Mouse (Mus musculus): Measurements from ENCODE around the gene Eif2b1. TPM values are rescaled to one million over a fixed set of nuclear protein-coding genes. Genes with fewer than 3 reads are reported as not detected.
"Not testable (repeated sequence)": the region's sequence is repeated elsewhere in the genome, so short reads cannot be mapped to it uniquely, and the experiment has no call there.

The Eif2b1 gene
- polyA plus RNA-seq, 1 experiment from 2014 or later, result 74.6 TPM

DNA sequence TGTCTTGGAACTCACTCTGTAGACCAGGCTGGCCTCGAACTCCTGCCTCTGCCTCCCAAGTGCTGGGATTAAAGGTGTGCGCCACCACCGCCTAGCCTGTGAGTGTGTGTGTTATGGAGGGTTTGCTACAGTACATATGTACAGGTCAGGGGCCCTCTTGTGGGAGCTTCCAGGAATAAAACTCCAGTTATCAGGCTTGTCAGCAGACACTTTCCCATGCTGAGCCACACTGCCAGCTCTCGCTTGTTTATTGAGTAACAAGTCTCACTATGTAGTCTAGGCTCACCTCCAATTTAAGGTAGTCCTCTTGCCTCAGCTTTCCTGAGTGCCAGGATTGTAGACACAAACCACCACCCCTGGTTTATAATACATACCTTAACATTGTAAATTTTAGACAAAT is 25.4 kb upstream of the Eif2b1 start:
- Histone ChIP-seq H3K36me3 (ENCODE audit: control insufficient read depth, insufficient read depth, low read length) (0 out of 2 replicates have a peak, but pooled peaks cover 10% of the 10 kb centered on the region), H3K4me1 (ENCODE audit: control insufficient read depth, insufficient read depth, low read length) (no peaks in the 10 kb centered on the region), H3K27me3 (replicated peaks; ENCODE audit: control insufficient read depth, insufficient read depth, low read length) (no peaks in the 10 kb centered on the region), H3K9me3 (ENCODE audit: control insufficient read depth, low read length) (no peaks in the 10 kb centered on the region), H3K4me3 (ENCODE audit: low read depth, low read length) (no peak overlapping the region), H3K4me2 (ENCODE audit: low read depth, low read length) (no peak overlapping the region), H3K9ac (ENCODE audit: low read depth, low read length) (no peak overlapping the region), H3K27ac (replicated peaks; ENCODE audit: low read depth, low read length) (no peak overlapping the region)
- ATAC-seq (ENCODE audit: low read depth), result no peak
- 80% methylated on average over 4 of the region's 4 CpGs for WGBS
- DNase-seq (ENCODE audit: low spot score), result no peak

- H3K9me3 ChIP-seq (ENCODE audit: control insufficient read depth, low read length), result no peaks in the 10 kb centered on the region
- 67% methylated on average over 5 of the region's 5 CpGs for WGBS
- H3K4me2 ChIP-seq (ENCODE audit: low read depth, low read length), result no peak overlapping the region
- DNase-seq (ENCODE audit: low spot score), result peak; percentile 16
- H3K27ac ChIP-seq (replicated peaks; ENCODE audit: low read depth, low read length), result no peak overlapping the region
- no peak for ATAC-seq (ENCODE audit: low read depth)
- H3K4me3 ChIP-seq (ENCODE audit: low read depth, low read length), result no peak overlapping the region
- no peaks in the 10 kb centered on the region for H3K27me3 ChIP-seq (replicated peaks; ENCODE audit: control insufficient read depth, insufficient read depth, low read length)
- peaks cover 6% of the 10 kb centered on the region; the same call in 1 of the 2 replicates for H3K36me3 ChIP-seq (ENCODE audit: control insufficient read depth, insufficient read depth, low read length)
- H3K9ac ChIP-seq (ENCODE audit: low read depth, low read length), result no peak overlapping the region
- H3K4me1 ChIP-seq (ENCODE audit: control insufficient read depth, insufficient read depth, low read length), result no peaks in the 10 kb centered on the region
These were observed 23.4 kb upstream of the Eif2b1 start for GRCm38 (mm10) chr5:124602349-124602748.

DNA sequence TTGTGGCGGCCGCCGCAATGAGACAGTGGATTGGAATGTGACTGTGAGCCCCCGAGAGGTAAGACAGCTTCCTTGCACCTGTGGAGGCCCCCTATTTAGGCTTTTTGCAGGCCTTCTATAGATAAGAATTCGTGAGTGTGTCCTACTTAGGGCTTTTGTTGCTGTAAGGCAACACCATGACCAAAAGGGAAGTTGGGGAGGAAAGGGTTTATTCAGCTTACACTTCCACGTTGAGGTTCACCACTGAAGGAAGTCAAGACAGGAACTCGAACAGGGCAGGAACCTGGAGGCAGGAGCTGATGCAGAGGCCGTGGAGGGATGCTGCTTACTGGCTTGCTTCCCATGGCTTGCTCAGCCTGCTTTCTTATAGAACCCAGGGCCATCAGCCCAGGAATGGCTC is 20.8 kb upstream of the Eif2b1 start:
- H3K27me3 ChIP-seq (replicated peaks; ENCODE audit: control insufficient read depth, insufficient read depth, low read length); H3K9me3 ChIP-seq (ENCODE audit: control insufficient read depth, low read length); H3K4me3 ChIP-seq (ENCODE audit: low read depth, low read length); H3K9ac ChIP-seq (ENCODE audit: low read depth, low read length); ATAC-seq (ENCODE audit: low read depth); H3K4me2 ChIP-seq (ENCODE audit: low read depth, low read length); H3K4me1 ChIP-seq (ENCODE audit: control insufficient read depth, insufficient read depth, low read length); DNase-seq (ENCODE audit: low spot score); H3K27ac ChIP-seq (replicated peaks; ENCODE audit: low read depth, low read length): not testable (repeated sequence)
- 53% methylated on average over 8 of the region's 8 CpGs for WGBS
- H3K36me3 ChIP-seq (ENCODE audit: control insufficient read depth, insufficient read depth, low read length), result peaks cover 30% of the 10 kb centered on the region

GRCm38 (mm10) chr5:124598224-124599174 is 19.6 kb upstream of the Eif2b1 start:
- WGBS, result 6% methylated on average over 30 of the region's 30 CpGs
- H3K27me3 ChIP-seq (replicated peaks; ENCODE audit: control insufficient read depth, insufficient read depth, low read length), result no peaks in the 10 kb centered on the region
- no peaks in the 10 kb centered on the region for H3K9me3 ChIP-seq (ENCODE audit: control insufficient read depth, low read length)
- peaks cover 39% of the 10 kb centered on the region for H3K36me3 ChIP-seq (ENCODE audit: control insufficient read depth, insufficient read depth, low read length)
- ATAC-seq (ENCODE audit: low read depth) (peak; percentile 100), DNase-seq (ENCODE audit: low spot score) (peak; percentile 100)
- peak overlapping the region; percentile 67 for H3K4me3 ChIP-seq (ENCODE audit: low read depth, low read length)
- no peak overlapping the region; the same call in 1 of the 2 replicates for H3K27ac ChIP-seq (replicated peaks; ENCODE audit: low read depth, low read length)
- no peaks in the 10 kb centered on the region for H3K4me1 ChIP-seq (ENCODE audit: control insufficient read depth, insufficient read depth, low read length)
- peak overlapping the region; percentile 78 for H3K4me2 ChIP-seq (ENCODE audit: low read depth, low read length)
- H3K9ac ChIP-seq (ENCODE audit: low read depth, low read length), result peak overlapping the region; percentile 69

GRCm38 (mm10) chr5:124592768-124593167 is 13.8 kb upstream of the Eif2b1 start:
- WGBS, result 88% methylated on average over 3 of the region's 3 CpGs
- H3K9ac ChIP-seq (ENCODE audit: low read depth, low read length), result no peak overlapping the region
- no peaks in the 10 kb centered on the region for H3K27me3 ChIP-seq (replicated peaks; ENCODE audit: control insufficient read depth, insufficient read depth, low read length)
- H3K4me3 ChIP-seq (ENCODE audit: low read depth, low read length), result no peak overlapping the region
- H3K4me2 ChIP-seq (ENCODE audit: low read depth, low read length), result no peak overlapping the region
- no peak overlapping the region for H3K27ac ChIP-seq (replicated peaks; ENCODE audit: low read depth, low read length)
- peaks cover 87% of the 10 kb centered on the region for H3K36me3 ChIP-seq (ENCODE audit: control insufficient read depth, insufficient read depth, low read length)
- H3K9me3 ChIP-seq (ENCODE audit: control insufficient read depth, low read length), result no peaks in the 10 kb centered on the region
- H3K4me1 ChIP-seq (ENCODE audit: control insufficient read depth, insufficient read depth, low read length), result no peaks in the 10 kb centered on the region
- ATAC-seq (ENCODE audit: low read depth), result no peak
- no peak for DNase-seq (ENCODE audit: low spot score)

GRCm38 (mm10) chr5:124582515-124582914 is 3.6 kb upstream of the Eif2b1 start:
- peaks cover 14% of the 10 kb centered on the region for H3K4me1 ChIP-seq (ENCODE audit: control insufficient read depth, insufficient read depth, low read length)
- no peaks in the 10 kb centered on the region for H3K9me3 ChIP-seq (ENCODE audit: control insufficient read depth, low read length)
- no peak overlapping the region for H3K9ac ChIP-seq (ENCODE audit: low read depth, low read length)
- no peak overlapping the region for H3K4me2 ChIP-seq (ENCODE audit: low read depth, low read length)
- DNase-seq (ENCODE audit: low spot score), result no peak
- H3K4me3 ChIP-seq (ENCODE audit: low read depth, low read length), result no peak overlapping the region
- no peak for ATAC-seq (ENCODE audit: low read depth)
- no peak overlapping the region for H3K27ac ChIP-seq (replicated peaks; ENCODE audit: low read depth, low read length)
- 88% methylated on average over 5 of the region's 5 CpGs for WGBS
- H3K36me3 ChIP-seq (ENCODE audit: control insufficient read depth, insufficient read depth, low read length), result peaks cover 53% of the 10 kb centered on the region
- H3K27me3 ChIP-seq (replicated peaks; ENCODE audit: control insufficient read depth, insufficient read depth, low read length), result no peaks in the 10 kb centered on the region

GRCm38 (mm10) chr5:124575467-124575866 is 3.5 kb downstream of the Eif2b1 start:
- H3K4me3 ChIP-seq (ENCODE audit: low read depth, low read length), result no peak overlapping the region

DNA sequence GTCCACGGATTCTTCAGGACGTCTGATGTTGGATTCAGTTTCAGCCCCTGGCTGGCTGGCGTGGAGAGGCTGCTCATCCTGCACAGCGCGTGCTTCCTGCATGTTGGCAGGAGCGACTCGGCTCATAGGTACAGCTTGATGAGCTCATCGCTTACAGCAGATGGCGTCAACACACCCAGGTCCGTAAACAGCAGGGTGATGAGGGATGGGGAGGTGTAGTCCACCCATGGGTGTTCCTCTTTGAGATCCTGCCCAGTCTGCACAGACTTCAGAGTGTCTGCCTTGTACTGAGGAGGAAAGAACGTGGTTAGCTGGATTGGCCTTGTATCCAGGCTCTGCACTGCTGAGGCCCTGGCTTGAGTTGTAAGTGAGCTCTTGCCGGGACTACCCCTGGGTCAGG is 7.9 kb downstream of the Eif2b1 start:
- Histone ChIP-seq H3K9ac (ENCODE audit: low read depth, low read length) (no peak overlapping the region), H3K9me3 (ENCODE audit: control insufficient read depth, low read length) (no peaks in the 10 kb centered on the region), H3K27me3 (replicated peaks; ENCODE audit: control insufficient read depth, insufficient read depth, low read length) (no peaks in the 10 kb centered on the region), H3K4me3 (ENCODE audit: low read depth, low read length) (no peak overlapping the region), H3K36me3 (ENCODE audit: control insufficient read depth, insufficient read depth, low read length) (peaks cover 99% of the 10 kb centered on the region), H3K4me1 (ENCODE audit: control insufficient read depth, insufficient read depth, low read length) (no peaks in the 10 kb centered on the region), H3K4me2 (ENCODE audit: low read depth, low read length) (no peak overlapping the region), H3K27ac (replicated peaks; ENCODE audit: low read depth, low read length) (no peak overlapping the region)
- no peak for DNase-seq (ENCODE audit: low spot score)
- ATAC-seq (ENCODE audit: low read depth), result no peak
- WGBS, result 84% methylated on average over 12 of the region's 12 CpGs

More at GRCm38 (mm10) chr5:124575467-124575866, 3.5 kb downstream of the Eif2b1 start:
- Histone ChIP-seq H3K27me3 (replicated peaks; ENCODE audit: control insufficient read depth, insufficient read depth, low read length) (no peaks in the 10 kb centered on the region), H3K27ac (replicated peaks; ENCODE audit: low read depth, low read length) (no peak overlapping the region), H3K9ac (ENCODE audit: low read depth, low read length) (no peak overlapping the region), H3K36me3 (ENCODE audit: control insufficient read depth, insufficient read depth, low read length) (peaks cover 69% of the 10 kb centered on the region), H3K4me2 (ENCODE audit: low read depth, low read length) (no peak overlapping the region), H3K9me3 (ENCODE audit: control insufficient read depth, low read length) (no peaks in the 10 kb centered on the region), H3K4me1 (ENCODE audit: control insufficient read depth, insufficient read depth, low read length) (peaks cover 14% of the 10 kb centered on the region)
- ATAC-seq (ENCODE audit: low read depth), result no peak
- 96% methylated on average over 7 of the region's 7 CpGs for WGBS
- no peak for DNase-seq (ENCODE audit: low spot score)

Measured in embryonic facial prominence, embryonic 14.5 days (tissue).